Mouse (Mus musculus) lung, adult 2 months (tissue): Measurements from ENCODE around the gene Sugt1.

ENCODE experiments used
- CTCF ChIP-seq: fragments of 200-500 bp; IDR thresholded peaks from 2 replicates; pipeline ENCODE4 v1.5.1; 2011; ENCODE audit warnings: mild to moderate bottlenecking, low read length, control low read depth; ENCODE audit not compliant: insufficient read depth
- POLR2A ChIP-seq: fragments of 200-500 bp; IDR thresholded peaks from 2 replicates; pipeline ENCODE4 v1.6.1; 2011; ENCODE audit warnings: low read depth, mild to moderate bottlenecking, control low read depth, low read length, borderline replicate concordance; ENCODE audit errors: extremely low read depth

GRCm38 (mm10) chr14:79642063-79642462 is 54.6 kb downstream of the Sugt1 start:
- no peak for TF ChIP-seq POLR2A
- no peak for TF ChIP-seq CTCF
